Mouse (Mus musculus) G1E (cell line): ENCODE data around the gene Mex3a. TPM values are rescaled to one million over a fixed set of nuclear protein-coding genes. Genes with fewer than 3 reads are reported as not detected.

Experiments used
- ATAC-seq: 2 replicates; pipeline ENCODE4 v1.8.0; 2016; ENCODE audit warnings: mild to moderate bottlenecking; ENCODE audit not compliant: insufficient number of reproducible peaks, poor library complexity, low FRiP score, severe bottlenecking; ENCODE audit errors: extremely low read depth
- DNase-seq: peaks from one replicate; pipeline ENCODE4 v3.0.0; 2012; ENCODE audit warnings: low spot score
- H3K27me3 ChIP-seq: 2 replicates; pipeline ENCODE4 v1.6.1; 2012; ENCODE audit warnings: mild to moderate bottlenecking, low read length, inconsistent platforms; ENCODE audit not compliant: insufficient read depth
- H3K36me3 ChIP-seq: replicated peaks from 2 replicates; pipeline ENCODE3; 2012; ENCODE audit warnings: mild to moderate bottlenecking, inconsistent platforms
- H3K4me1 ChIP-seq: 2 replicates; pipeline ENCODE4 v1.6.1; 2012; ENCODE audit warnings: low read depth, low read length, inconsistent platforms, mixed read lengths; ENCODE audit not compliant: insufficient read depth
- H3K4me3 ChIP-seq: 2 replicates; pipeline ENCODE4 v1.5.1; 2012; ENCODE audit warnings: low read depth, mild to moderate bottlenecking, inconsistent platforms, low read length, moderate library complexity, mixed read lengths
- H3K9me3 ChIP-seq: replicated peaks from 2 replicates; pipeline ENCODE4 v1.6.1; 2012; ENCODE audit warnings: inconsistent platforms
- CTCF ChIP-seq: IDR thresholded peaks from 2 replicates; pipeline ENCODE4 v1.5.1; 2012; ENCODE audit warnings: low read depth, low read length, inconsistent platforms, mixed read lengths
- GATA1 ChIP-seq: IDR thresholded peaks from 2 replicates; pipeline ENCODE4 v1.6.1; 2012; ENCODE audit warnings: borderline replicate concordance, low read length, inconsistent platforms, mixed read lengths
- GATA2 ChIP-seq: IDR thresholded peaks from 2 replicates; pipeline ENCODE4 v1.6.1; 2012; ENCODE audit warnings: low read depth, low read length, inconsistent platforms, borderline replicate concordance
- POLR2AphosphoS5 ChIP-seq: IDR thresholded peaks from 2 replicates; pipeline ENCODE4 v1.6.1; 2012; ENCODE audit warnings: low read depth, low read length, inconsistent platforms; ENCODE audit not compliant: insufficient replicate concordance
- TAL1 ChIP-seq: conservative IDR thresholded peaks from 2 replicates; pipeline ENCODE4 v1.6.1; 2012; ENCODE audit warnings: low read depth, low read length, inconsistent platforms, mixed read lengths
- polyA plus RNA-seq: library from polyadenylated mRNA; stranded (reverse); fragments of >175 nt; gene quantifications from 2 replicates; pipeline ENCODE4 v1.2.3, GENCODE M21; 2012
- total RNA-seq, 2 experiments: library from RNA; stranded (forward) in 1 of 2; stranded (reverse) in 1 of 2; fragments of 200-1000 nt in 1 of 2; fragments of >200 nt in 1 of 2; fragmentation: Nextera tagmentation in 1 of 2; gene quantifications; 2 replicates each; pipeline ENCODE4 v1.2.3; 2014 to 2017

The Mex3a gene
- total and polyA plus RNA-seq, 3 experiments: 2.0 to 9.6 (median 6.2) TPM

GRCm38 (mm10) chr3:88559596-88559995 lies 27.4 kb downstream of the Mex3a start:
- ATAC-seq (no peak), DNase-seq (no peak)
- H3K27me3 ChIP-seq: no peaks in the 10 kb centered on the region
- H3K4me3 ChIP-seq: no peak overlapping the region
- TF ChIP-seq GATA1 (no peak), CTCF (no peak), TAL1 (no peak), GATA2 (no peak), POLR2AphosphoS5 (no peak)
- H3K4me1 ChIP-seq: peaks cover 29% of the 10 kb centered on the region
- H3K9me3 ChIP-seq: no peaks in the 10 kb centered on the region
- H3K36me3 ChIP-seq: peaks cover 93% of the 10 kb centered on the region

GRCm38 (mm10) chr3:88561989-88562388 lies 29.8 kb downstream of the Mex3a start:
- no peak for TF ChIP-seq CTCF
- no peak for TF ChIP-seq TAL1
- TF ChIP-seq GATA1: no peak
- no peak for TF ChIP-seq POLR2AphosphoS5
- TF ChIP-seq GATA2: no peak
- ATAC-seq (no peak), DNase-seq (no peak)
- H3K4me1 ChIP-seq: peaks cover 13% of the 10 kb centered on the region
- H3K4me3 ChIP-seq: no peak overlapping the region
- no peaks in the 10 kb centered on the region for H3K9me3 ChIP-seq
- H3K27me3 ChIP-seq: no peaks in the 10 kb centered on the region
- H3K36me3 ChIP-seq: peaks cover 95% of the 10 kb centered on the region

- TF ChIP-seq GATA2 (no peak), GATA1 (no peak), CTCF (no peak), TAL1 (no peak), POLR2AphosphoS5 (no peak)
- Histone ChIP-seq H3K36me3 (peaks cover 98% of the 10 kb centered on the region), H3K4me1 (peaks cover 17% of the 10 kb centered on the region; the same call in 1 of the 2 replicates), H3K4me3 (no peak overlapping the region), H3K9me3 (no peaks in the 10 kb centered on the region), H3K27me3 (no peaks in the 10 kb centered on the region)
- ATAC-seq: no peak
- DNase-seq: no peak
These were observed 31.2 kb downstream of the Mex3a start for GRCm38 (mm10) chr3:88563442-88563841.

- DNase-seq (no peak), ATAC-seq (no peak)
- H3K27me3 ChIP-seq: no peaks in the 10 kb centered on the region
- H3K4me3 ChIP-seq: no peak overlapping the region
- H3K9me3 ChIP-seq: no peaks in the 10 kb centered on the region
- TF ChIP-seq CTCF (no peak), TAL1 (no peak), GATA2 (no peak), POLR2AphosphoS5 (no peak)
- H3K36me3 ChIP-seq: peaks cover 98% of the 10 kb centered on the region
- peaks cover 20% of the 10 kb centered on the region; the same call in 1 of the 2 replicates for H3K4me1 ChIP-seq
These were observed 31.8 kb downstream of the Mex3a start for GRCm38 (mm10) chr3:88563966-88564365.

- no peak overlapping the region for H3K4me3 ChIP-seq
- TF ChIP-seq GATA1: no peak
- TF ChIP-seq POLR2AphosphoS5: no peak
- TF ChIP-seq TAL1: no peak
- no peak for TF ChIP-seq GATA2
- TF ChIP-seq CTCF: no peak
- ATAC-seq (no peak), DNase-seq (no peak)
- no peaks in the 10 kb centered on the region for H3K27me3 ChIP-seq
- peaks cover 20% of the 10 kb centered on the region; the same call in 1 of the 2 replicates for H3K4me1 ChIP-seq
- H3K9me3 ChIP-seq: no peaks in the 10 kb centered on the region
- H3K36me3 ChIP-seq: peaks cover 95% of the 10 kb centered on the region
These were observed 33.9 kb downstream of the Mex3a start for GRCm38 (mm10) chr3:88566116-88566515.

GRCm38 (mm10) chr3:88566536-88567061 lies 34.4 kb downstream of the Mex3a start:
- Histone ChIP-seq H3K27me3 (no peaks in the 10 kb centered on the region), H3K36me3 (peaks cover 90% of the 10 kb centered on the region), H3K4me3 (no peak overlapping the region), H3K9me3 (no peaks in the 10 kb centered on the region), H3K4me1 (peaks cover 20% of the 10 kb centered on the region; the same call in 1 of the 2 replicates)
- ATAC-seq (no peak), DNase-seq (no peak)
- TF ChIP-seq POLR2AphosphoS5 (no peak), TAL1 (no peak), GATA2 (no peak), GATA1 (no peak), CTCF (no peak)

- Histone ChIP-seq H3K4me3 (no peak overlapping the region), H3K9me3 (no peaks in the 10 kb centered on the region), H3K36me3 (peaks cover 77% of the 10 kb centered on the region), H3K27me3 (no peaks in the 10 kb centered on the region; the same call in 1 of the 2 replicates), H3K4me1 (peaks cover 14% of the 10 kb centered on the region; the same call in 1 of the 2 replicates)
- TF ChIP-seq CTCF: no peak
- no peak for TF ChIP-seq GATA2
- TF ChIP-seq POLR2AphosphoS5: no peak
- TF ChIP-seq GATA1: no peak
- TF ChIP-seq TAL1: no peak
- no peak for DNase-seq
- no peak for ATAC-seq
These were observed 35.7 kb downstream of the Mex3a start for GRCm38 (mm10) chr3:88567892-88568291.
